Mouse (Mus musculus) brain, embryonic 14.5 days (tissue): ENCODE results near the gene Rapgef3.

Source experiments
- CTCF ChIP-seq: fragments of 200-500 bp; IDR thresholded peaks from 2 replicates; pipeline ENCODE4 v1.5.1; 2012; ENCODE audit warnings: inconsistent platforms, mild to moderate bottlenecking, moderate library complexity, borderline replicate concordance; ENCODE audit not compliant: insufficient read depth, insufficient read length; ENCODE audit errors: extremely low read depth
- POLR2A ChIP-seq: fragments of 200-500 bp; IDR thresholded peaks from 2 replicates; pipeline ENCODE4 v1.6.1; 2012; ENCODE audit warnings: mild to moderate bottlenecking, inconsistent platforms, borderline replicate concordance; ENCODE audit not compliant: poor library complexity, insufficient read depth, insufficient read length, severe bottlenecking; ENCODE audit errors: extremely low read depth

- TF ChIP-seq CTCF (peak; percentile 67), POLR2A (no peak)
Observed at GRCm38 (mm10) chr15:97767280-97768186, at the start of gene Rapgef3.
